Mouse (Mus musculus) CH12.LX (cell line): ENCODE data around the gene 2810021J22Rik.

Experiments used
- CHD2 ChIP-seq: IDR thresholded peaks from 2 replicates; pipeline ENCODE4 v1.6.1; 2011; ENCODE audit warnings: low read length, improper control_type of control experiment
- CTCF ChIP-seq, 2 experiments: IDR thresholded peaks in 1 of 2; conservative IDR thresholded peaks in 1 of 2; 2 replicates each; pipeline ENCODE4 v1.5.1; 2011 to 2012; ENCODE audit warnings: low read depth in 2 of 2, low read length in 2 of 2, improper control_type of control experiment in 1 of 2, inconsistent platforms in 1 of 2, mild to moderate bottlenecking in 1 of 2, moderate library complexity in 1 of 2
- HCFC1 ChIP-seq: IDR thresholded peaks from 2 replicates; pipeline ENCODE4 v1.6.1; 2012; ENCODE audit warnings: low read depth, mild to moderate bottlenecking, inconsistent platforms, low read length, improper control_type of control experiment
- MAFK ChIP-seq: IDR thresholded peaks from 2 replicates; pipeline ENCODE4 v1.6.1; 2011; ENCODE audit warnings: low read length, improper control_type of control experiment; ENCODE audit not compliant: insufficient replicate concordance
- POLR2A ChIP-seq: IDR thresholded peaks from 2 replicates; pipeline ENCODE4 v1.6.1; 2011; ENCODE audit warnings: low read depth, mild to moderate bottlenecking, improper control_type of control experiment, low read length
- SIN3A ChIP-seq: IDR thresholded peaks from 2 replicates; pipeline ENCODE4 v1.6.1; 2012; ENCODE audit warnings: low read length, improper control_type of control experiment, inconsistent platforms
- SMC3 ChIP-seq: IDR thresholded peaks from 2 replicates; pipeline ENCODE4 v1.6.1; 2011; ENCODE audit warnings: low read depth, low read length, improper control_type of control experiment

GRCm38 (mm10) chr11:58904838-58905237 lies 37.8 kb downstream of the 2810021J22Rik start:
- no peak for TF ChIP-seq CTCF (conservative IDR thresholded peaks at IDR 0.05 in 1 of 2, IDR thresholded peaks at IDR 0.05 in 1 of 2; ENCODE audit: low read depth in 2 of 2, low read length in 2 of 2)
- no peak for TF ChIP-seq SIN3A
- TF ChIP-seq MAFK = no peak
- TF ChIP-seq SMC3 = no peak
- no peak for TF ChIP-seq HCFC1
- no peak for TF ChIP-seq CHD2
- TF ChIP-seq POLR2A = no peak
